Mouse (Mus musculus) embryonic facial prominence, embryonic 13.5 days (tissue): ENCODE measurements around the gene Tmprss12. TPM values are rescaled to one million over a fixed set of nuclear protein-coding genes. Genes with fewer than 3 reads are reported as not detected.
"Not testable (repeated sequence)": the region's sequence is repeated elsewhere in the genome, so short reads cannot be mapped to it uniquely, and the experiment has no call there.

Experiments used
- ATAC-seq: fragments of 200-750 bp; cut with Nextera tagmentation; 2 replicates; pipeline ENCODE4 v1.8.0; 2017; ENCODE audit warnings: low read depth; ENCODE audit not compliant: insufficient number of reproducible peaks, insufficient read depth, low FRiP score, low TSS enrichment
- H3K27ac ChIP-seq: fragments of 300-500 bp; sonication (generic); 2 replicates; pipeline ENCODE4 v1.5.1; 2015; ENCODE audit warnings: moderate library complexity, mild to moderate bottlenecking, inconsistent platforms
- H3K27me3 ChIP-seq: fragments of 300-500 bp; sonication (generic); 2 replicates; pipeline ENCODE4 v1.6.1; 2015; ENCODE audit warnings: mild to moderate bottlenecking, inconsistent platforms
- H3K36me3 ChIP-seq: fragments of 300-500 bp; sonication (generic); 2 replicates; pipeline ENCODE4 v1.6.1; 2015; ENCODE audit warnings: mild to moderate bottlenecking, inconsistent platforms
- H3K4me1 ChIP-seq: fragments of 300-500 bp; sonication (generic); 2 replicates; pipeline ENCODE4 v1.6.1; 2015; ENCODE audit warnings: inconsistent platforms
- H3K4me2 ChIP-seq: fragments of 300-500 bp; sonication (generic); 2 replicates; pipeline ENCODE4 v1.6.1; 2015; ENCODE audit warnings: moderate library complexity, mild to moderate bottlenecking, inconsistent platforms
- H3K4me3 ChIP-seq: fragments of 300-500 bp; sonication (generic); 2 replicates; pipeline ENCODE4 v1.5.1; 2015; ENCODE audit warnings: mild to moderate bottlenecking, inconsistent platforms
- H3K9ac ChIP-seq: fragments of 300-500 bp; sonication (generic); 2 replicates; pipeline ENCODE4 v1.6.1; 2015; ENCODE audit warnings: mild to moderate bottlenecking, inconsistent platforms
- H3K9me3 ChIP-seq: fragments of 300-500 bp; sonication (generic); 2 replicates; pipeline ENCODE4 v1.6.1; 2016; ENCODE audit warnings: inconsistent platforms
- WGBS: fragments of 180-500 bp; shearing (Covaris S2); methylation state at CpG from one replicate; pipeline ENCODE4 v1.1.7; 2015; ENCODE audit warnings: mixed read lengths; 5-methylcytosine and 5-hydroxymethylcytosine counted together
- polyA plus RNA-seq: library from polyadenylated mRNA; unstranded; fragments of >200 nt; fragmentation: Nextera tagmentation; extraction: Ambion mirVana; gene quantifications from 2 replicates; pipeline ENCODE4 v1.2.1, GENCODE M21; 2015

Tmprss12 gene
- polyA plus RNA-seq, 1 experiment from 2014 or later: not detected

GRCm38 (mm10) chr15:100312346-100312745 lies 31.7 kb downstream of the Tmprss12 start:
- Histone ChIP-seq H3K27me3 (no peaks in the 10 kb centered on the region), H3K36me3 (0 out of 2 replicates have a peak, but pooled peaks cover 8% of the 10 kb centered on the region), H3K9me3 (no peaks in the 10 kb centered on the region), H3K9ac (no peak overlapping the region), H3K4me2 (no peak overlapping the region), H3K4me3 (no peak overlapping the region), H3K27ac (no peak overlapping the region), H3K4me1 (no peaks in the 10 kb centered on the region)
- 89% methylated on average over 2 of the region's 2 CpGs for WGBS
- no peak for ATAC-seq

- 94% methylated on average over 5 of the region's 5 CpGs for WGBS
- no peaks in the 10 kb centered on the region for H3K4me1 ChIP-seq
- ATAC-seq: no peak
Observed at GRCm38 (mm10) chr15:100314448-100315145, 34.0 kb downstream of the Tmprss12 start.

GRCm38 (mm10) chr15:100318014-100318671 lies 37.5 kb downstream of the Tmprss12 start:
- H3K36me3 ChIP-seq, H3K9ac ChIP-seq, H3K4me3 ChIP-seq, H3K4me1 ChIP-seq, H3K27me3 ChIP-seq, H3K27ac ChIP-seq, H3K9me3 ChIP-seq, H3K4me2 ChIP-seq, ATAC-seq: not testable (repeated sequence)
- WGBS: 65% methylated on average over 4 of the region's 4 CpGs

More at GRCm38 (mm10) chr15:100314448-100315145, 34.0 kb downstream of the Tmprss12 start:
- H3K4me2 ChIP-seq: no peak overlapping the region
- no peaks in the 10 kb centered on the region for H3K27me3 ChIP-seq
- 0 out of 2 replicates have a peak, but pooled peaks cover 8% of the 10 kb centered on the region for H3K36me3 ChIP-seq
- H3K9me3 ChIP-seq: no peaks in the 10 kb centered on the region
- no peak overlapping the region for H3K9ac ChIP-seq
- H3K4me3 ChIP-seq: no peak overlapping the region
- no peak overlapping the region for H3K27ac ChIP-seq

DNA sequence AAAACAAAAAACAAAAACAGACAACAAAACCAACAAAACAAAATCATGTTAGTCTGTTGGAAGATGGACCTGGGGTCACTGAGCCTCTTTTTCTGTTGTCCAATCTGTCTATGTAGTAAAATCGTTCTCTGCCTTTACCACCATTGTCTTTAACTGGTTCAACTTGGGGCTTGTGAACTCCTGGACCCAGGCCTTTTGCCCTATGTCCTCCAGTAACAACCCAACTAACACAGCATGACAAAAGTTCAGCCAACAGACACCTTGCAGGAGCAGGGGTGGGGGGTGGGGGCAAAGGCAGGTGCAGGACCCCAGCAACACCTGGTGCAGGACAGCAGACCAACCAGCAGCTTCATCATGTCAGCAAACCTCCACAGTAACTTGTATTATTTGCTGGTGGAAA lies 39.2 kb downstream of the Tmprss12 start:
- H3K9me3 ChIP-seq: no peaks in the 10 kb centered on the region
- no peak overlapping the region for H3K4me3 ChIP-seq
- H3K27ac ChIP-seq: no peak overlapping the region
- 0 out of 2 replicates have a peak, but pooled peaks cover 1% of the 10 kb centered on the region for H3K36me3 ChIP-seq
- H3K4me2 ChIP-seq: no peak overlapping the region
- no peak for ATAC-seq
- WGBS: 94% methylated on average over 1 of the region's 1 CpGs
- no peaks in the 10 kb centered on the region for H3K27me3 ChIP-seq
- no peak overlapping the region for H3K9ac ChIP-seq
- peaks cover 12% of the 10 kb centered on the region; the same call in 1 of the 2 replicates for H3K4me1 ChIP-seq

DNA sequence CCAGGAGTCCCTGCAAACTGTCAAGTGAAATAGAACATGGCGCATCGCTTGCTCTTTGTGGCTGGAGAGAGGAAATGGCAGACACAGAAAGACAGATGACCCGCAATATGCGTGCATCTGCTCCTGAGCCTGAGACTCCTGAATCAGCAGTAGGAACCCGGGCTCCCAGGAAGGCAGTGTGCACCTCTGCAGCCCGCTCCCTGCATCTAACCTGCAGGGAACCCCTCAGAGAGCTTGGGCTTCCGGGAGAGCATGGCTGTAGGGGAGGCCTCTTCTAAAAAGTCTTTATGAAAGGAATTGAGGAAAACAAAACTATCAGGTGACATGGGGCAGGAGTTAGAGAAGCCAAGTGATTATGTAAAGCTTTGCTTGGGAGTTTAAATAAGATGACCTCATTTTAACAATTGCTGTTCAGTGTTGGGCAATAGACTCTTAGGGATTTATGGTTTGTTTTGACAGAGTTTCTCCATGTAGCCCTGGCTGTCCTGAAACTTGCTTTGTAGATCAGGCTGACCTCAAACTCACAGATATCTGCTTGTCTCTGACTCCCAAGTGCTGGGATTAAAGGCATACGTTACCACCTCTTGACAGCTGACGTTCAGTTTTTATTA lies 39.8 kb downstream of the Tmprss12 start:
- no peaks in the 10 kb centered on the region for H3K36me3 ChIP-seq
- no peak overlapping the region for H3K9ac ChIP-seq
- H3K27me3 ChIP-seq: no peaks in the 10 kb centered on the region
- no peak overlapping the region for H3K27ac ChIP-seq
- 70% methylated on average over 9 of the region's 9 CpGs for WGBS
- H3K9me3 ChIP-seq: no peaks in the 10 kb centered on the region
- H3K4me2 ChIP-seq: no peak overlapping the region
- ATAC-seq: no peak
- peaks cover 15% of the 10 kb centered on the region; the same call in 1 of the 2 replicates for H3K4me1 ChIP-seq
- no peak overlapping the region for H3K4me3 ChIP-seq

GRCm38 (mm10) chr15:100321134-100321533 lies 40.5 kb downstream of the Tmprss12 start:
- Histone ChIP-seq H3K36me3 (no peaks in the 10 kb centered on the region), H3K4me3 (no peak overlapping the region), H3K9me3 (no peaks in the 10 kb centered on the region), H3K27ac (no peak overlapping the region), H3K4me1 (peaks cover 16% of the 10 kb centered on the region; the same call in 1 of the 2 replicates), H3K9ac (no peak overlapping the region), H3K27me3 (no peaks in the 10 kb centered on the region), H3K4me2 (no peak overlapping the region)
- no peak for ATAC-seq
- WGBS: 57% methylated on average over 5 of the region's 5 CpGs

DNA sequence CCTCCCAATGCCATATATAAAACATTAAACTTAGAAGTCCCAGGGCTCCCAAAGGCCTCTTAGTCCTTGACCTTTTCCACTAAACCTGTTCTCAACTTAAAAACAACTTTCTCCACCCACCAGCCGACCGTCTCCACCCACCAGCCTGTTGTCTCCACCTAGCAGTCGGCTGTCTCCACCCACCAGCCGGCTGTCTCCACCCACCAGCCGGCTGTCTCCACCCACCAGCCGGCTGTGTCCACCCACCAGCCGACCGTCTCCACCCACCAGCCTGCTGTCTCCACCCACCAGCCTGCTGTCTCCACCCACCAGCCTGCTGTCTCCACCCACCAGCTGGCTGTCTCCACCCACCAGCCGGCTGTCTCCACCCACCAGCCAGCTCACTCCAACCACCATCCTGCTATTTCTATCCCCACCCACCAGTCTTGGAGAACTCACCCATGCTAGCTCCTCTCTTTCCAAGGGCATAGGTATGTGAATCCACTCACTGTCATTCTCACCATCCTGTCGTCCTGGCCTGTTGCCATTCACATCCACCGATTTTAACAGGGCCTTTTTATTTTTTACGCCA lies 43.5 kb downstream of the Tmprss12 start:
- Histone ChIP-seq H3K4me2 (no peak overlapping the region), H3K9me3 (no peaks in the 10 kb centered on the region), H3K4me1 (peaks cover 16% of the 10 kb centered on the region; the same call in 1 of the 2 replicates), H3K4me3 (no peak overlapping the region), H3K36me3 (no peaks in the 10 kb centered on the region), H3K27me3 (no peaks in the 10 kb centered on the region), H3K9ac (no peak overlapping the region), H3K27ac (no peak overlapping the region)
- ATAC-seq: no peak
- 79% methylated on average over 12 of the region's 12 CpGs for WGBS

GRCm38 (mm10) chr15:100325235-100325634 lies 44.6 kb downstream of the Tmprss12 start:
- Histone ChIP-seq H3K9me3 (no peaks in the 10 kb centered on the region), H3K9ac (no peak overlapping the region), H3K27me3 (no peaks in the 10 kb centered on the region), H3K4me3 (no peak overlapping the region), H3K27ac (no peak overlapping the region), H3K4me1 (peaks cover 14% of the 10 kb centered on the region; the same call in 1 of the 2 replicates), H3K36me3 (no peaks in the 10 kb centered on the region), H3K4me2 (no peak overlapping the region)
- ATAC-seq: no peak
- 72% methylated on average over 3 of the region's 3 CpGs for WGBS

DNA sequence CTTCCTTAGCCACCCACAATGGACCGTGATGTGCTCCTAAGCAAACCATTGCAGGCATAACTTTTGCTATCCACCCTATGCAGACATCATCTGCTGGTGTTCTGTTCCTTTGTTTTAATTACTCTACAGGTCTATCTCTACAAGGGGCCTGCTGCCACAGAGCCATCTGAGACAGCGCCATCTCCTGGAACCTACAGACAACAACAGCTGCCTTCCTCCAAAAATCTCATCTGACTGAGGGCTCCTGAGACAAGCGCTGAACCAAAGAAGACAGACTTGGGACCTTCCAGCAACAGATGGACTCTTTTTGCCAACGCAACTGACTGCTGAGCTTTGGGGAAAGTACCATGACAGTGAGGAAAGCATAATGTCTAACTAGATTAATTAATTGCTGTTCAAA lies 47.5 kb downstream of the Tmprss12 start:
- 67% methylated on average over 4 of the region's 4 CpGs for WGBS
- H3K4me1 ChIP-seq, H3K36me3 ChIP-seq, H3K9me3 ChIP-seq, H3K4me3 ChIP-seq, ATAC-seq, H3K4me2 ChIP-seq, H3K9ac ChIP-seq, H3K27me3 ChIP-seq, H3K27ac ChIP-seq: not testable (repeated sequence)

GRCm38 (mm10) chr15:100329336-100329735 lies 48.7 kb downstream of the Tmprss12 start:
- WGBS: 26% methylated on average over 10 of the region's 10 CpGs
- not testable (repeated sequence) for H3K36me3 ChIP-seq, H3K4me1 ChIP-seq, H3K4me3 ChIP-seq, H3K27me3 ChIP-seq, H3K9me3 ChIP-seq, H3K4me2 ChIP-seq, H3K27ac ChIP-seq, ATAC-seq, H3K9ac ChIP-seq

GRCm38 (mm10) chr15:100330739-100331138 lies 50.1 kb downstream of the Tmprss12 start:
- Histone ChIP-seq H3K4me2 (no peak overlapping the region), H3K36me3 (no peaks in the 10 kb centered on the region), H3K4me1 (no peaks in the 10 kb centered on the region), H3K9ac (no peak overlapping the region), H3K27ac (no peak overlapping the region), H3K27me3 (no peaks in the 10 kb centered on the region), H3K9me3 (no peaks in the 10 kb centered on the region), H3K4me3 (no peak overlapping the region)
- ATAC-seq: no peak
- 82% methylated on average over 7 of the region's 7 CpGs for WGBS
